Mouse (Mus musculus) liver, embryonic 16.5 days (tissue): Measurements from ENCODE around the gene H2-T3. TPM values are rescaled to one million over a fixed set of nuclear protein-coding genes. Genes with fewer than 3 reads are reported as not detected.
"Not testable (repeated sequence)": the region's sequence is repeated elsewhere in the genome, so short reads cannot be mapped to it uniquely, and the experiment has no call there.

ENCODE experiments used
- ATAC-seq: fragments of 200-750 bp; cut with Nextera tagmentation; 2 replicates; pipeline ENCODE4 v1.8.0; 2017; ENCODE audit warnings: low read depth, mild to moderate bottlenecking, moderate number of reproducible peaks, moderate library complexity
- H3K27ac ChIP-seq: fragments of 300-500 bp; sonication (generic); 2 replicates; pipeline ENCODE4 v1.5.1; 2014; ENCODE audit warnings: mild to moderate bottlenecking, low read length
- H3K27me3 ChIP-seq: fragments of 300-500 bp; sonication (generic); 2 replicates; pipeline ENCODE4 v1.6.1; 2014; ENCODE audit warnings: low read depth, low read length, mixed read lengths; ENCODE audit not compliant: control insufficient read depth, insufficient read depth
- H3K36me3 ChIP-seq: fragments of 300-500 bp; sonication (generic); 2 replicates; pipeline ENCODE4 v1.6.1; 2014; ENCODE audit warnings: mild to moderate bottlenecking; ENCODE audit not compliant: control insufficient read depth, insufficient read depth
- H3K4me1 ChIP-seq: fragments of 300-500 bp; sonication (generic); 2 replicates; pipeline ENCODE4 v1.6.1; 2014; ENCODE audit warnings: low read depth, low read length, mixed read lengths; ENCODE audit not compliant: control insufficient read depth
- H3K4me2 ChIP-seq: fragments of 300-500 bp; sonication (generic); 2 replicates; pipeline ENCODE4 v1.6.1; 2014; ENCODE audit warnings: low read depth, low read length, mixed read lengths
- H3K4me3 ChIP-seq: fragments of 300-500 bp; sonication (generic); 2 replicates; pipeline ENCODE4 v1.5.1; 2014; ENCODE audit warnings: low read depth, mild to moderate bottlenecking, low read length
- H3K9ac ChIP-seq: fragments of 300-500 bp; sonication (generic); 2 replicates; pipeline ENCODE4 v1.6.1; 2014; ENCODE audit warnings: low read depth, low read length
- H3K9me3 ChIP-seq: fragments of 300-500 bp; sonication (generic); replicated peaks from 2 replicates; pipeline ENCODE4 v1.6.1; 2016; ENCODE audit warnings: low read length; ENCODE audit not compliant: control insufficient read depth
- WGBS: fragments of 180-500 bp; shearing (Covaris S2); extraction: QIAGEN DNeasy Blood & Tissue Kit; methylation state at CpG from one replicate; pipeline ENCODE4 v1.1.7; 2014; ENCODE audit not compliant: insufficient replicate concordance; 5-methylcytosine and 5-hydroxymethylcytosine counted together
- polyA plus RNA-seq: library from polyadenylated mRNA; unstranded; fragments of >200 nt; fragmentation: Nextera tagmentation; extraction: Ambion mirVana; gene quantifications from 2 replicates; pipeline ENCODE4 v1.2.1, GENCODE M21; 2015

H2-T3 gene
- polyA plus RNA-seq, 1 experiment from 2014 or later, result 0.19 TPM

GRCm38 (mm10) chr17:36192371-36192770, 2.3 kb upstream of the H2-T3 start:
- Histone ChIP-seq H3K27me3 (peaks cover 6% of the 10 kb centered on the region), H3K4me3 (no peak overlapping the region)
- 40% methylated on average over 2 of the region's 2 CpGs for WGBS

GRCm38 (mm10) chr17:36189491-36190168, 457 bp downstream of the H2-T3 start:
- H3K9ac ChIP-seq, result no peak overlapping the region
- no peak overlapping the region for H3K4me2 ChIP-seq
- H3K9me3 ChIP-seq, result no peaks in the 10 kb centered on the region
- H3K4me1 ChIP-seq, result no peaks in the 10 kb centered on the region
- WGBS, result 30% methylated on average over 18 of the region's 18 CpGs
- H3K27ac ChIP-seq, result no peak overlapping the region
- peaks cover 8% of the 10 kb centered on the region for H3K27me3 ChIP-seq
- H3K36me3 ChIP-seq, result no peaks in the 10 kb centered on the region
- no peak overlapping the region for H3K4me3 ChIP-seq
- ATAC-seq, result no peak

More at GRCm38 (mm10) chr17:36192371-36192770, 2.3 kb upstream of the H2-T3 start:
- no peaks in the 10 kb centered on the region for H3K9me3 ChIP-seq
- no peak overlapping the region for H3K9ac ChIP-seq
- no peak overlapping the region for H3K4me2 ChIP-seq
- no peaks in the 10 kb centered on the region for H3K4me1 ChIP-seq
- no peak for ATAC-seq
- H3K27ac ChIP-seq, result no peak overlapping the region
- no peaks in the 10 kb centered on the region for H3K36me3 ChIP-seq

GRCm38 (mm10) chr17:36187540-36187939, 2.5 kb downstream of the H2-T3 start:
- Histone ChIP-seq H3K27me3 (peaks cover 8% of the 10 kb centered on the region), H3K4me3 (no peak overlapping the region), H3K36me3 (no peaks in the 10 kb centered on the region), H3K4me1 (no peaks in the 10 kb centered on the region), H3K4me2 (no peak overlapping the region), H3K9me3 (no peaks in the 10 kb centered on the region), H3K9ac (no peak overlapping the region), H3K27ac (no peak overlapping the region)
- ATAC-seq, result no peak
- WGBS, result 33% methylated on average over 3 of the region's 3 CpGs

- no peak overlapping the region for H3K4me2 ChIP-seq
- no peaks in the 10 kb centered on the region for H3K36me3 ChIP-seq
- H3K9me3 ChIP-seq, result no peaks in the 10 kb centered on the region
- no peak for ATAC-seq
- H3K4me3 ChIP-seq, result no peak overlapping the region
- no peak overlapping the region for H3K9ac ChIP-seq
- no peak overlapping the region for H3K27ac ChIP-seq
- WGBS, result 54% methylated on average over 12 of the region's 12 CpGs
- peaks cover 17% of the 10 kb centered on the region for H3K27me3 ChIP-seq
- H3K4me1 ChIP-seq, result no peaks in the 10 kb centered on the region
Observed at GRCm38 (mm10) chr17:36182212-36182611, 7.9 kb downstream of the H2-T3 start.

- H3K4me1 ChIP-seq, ATAC-seq, H3K4me3 ChIP-seq, H3K9me3 ChIP-seq, H3K27ac ChIP-seq, H3K9ac ChIP-seq, H3K4me2 ChIP-seq, H3K36me3 ChIP-seq: not testable (repeated sequence)
- WGBS, result 13% methylated on average over 10 of the region's 10 CpGs
- peaks cover 14% of the 10 kb centered on the region for H3K27me3 ChIP-seq
Observed at GRCm38 (mm10) chr17:36179446-36179845, 10.6 kb downstream of the H2-T3 start.

- Histone ChIP-seq H3K4me2 (peak overlapping the region; percentile 20; the same call in 1 of the 2 replicates), H3K27me3 (peaks cover 14% of the 10 kb centered on the region), H3K4me3 (peak overlapping the region; percentile 8; the same call in 1 of the 2 replicates)
- WGBS, result under 1% methylated on average over 40 of the region's 40 CpGs
- not testable (repeated sequence) for H3K9me3 ChIP-seq, ATAC-seq, H3K4me1 ChIP-seq, H3K9ac ChIP-seq, H3K27ac ChIP-seq, H3K36me3 ChIP-seq
Observed at GRCm38 (mm10) chr17:36178938-36179337, 11.1 kb downstream of the H2-T3 start.

- not testable (repeated sequence) for ATAC-seq, H3K4me1 ChIP-seq
- no CpG with 5 or more reads among the region's 2 CpGs for WGBS
Observed at GRCm38 (mm10) chr17:36176132-36176531, 14.0 kb downstream of the H2-T3 start.

GRCm38 (mm10) chr17:36170287-36170814, 19.7 kb downstream of the H2-T3 start:
- Histone ChIP-seq H3K27ac (no peak overlapping the region), H3K9ac (no peak overlapping the region), H3K27me3 (peaks cover 38% of the 10 kb centered on the region), H3K9me3 (no peaks in the 10 kb centered on the region), H3K4me3 (no peak overlapping the region), H3K4me2 (no peak overlapping the region), H3K4me1 (no peaks in the 10 kb centered on the region), H3K36me3 (no peaks in the 10 kb centered on the region)
- 12% methylated on average over 1 of the region's 1 CpGs for WGBS
- ATAC-seq, result no peak

More at GRCm38 (mm10) chr17:36176132-36176531, 14.0 kb downstream of the H2-T3 start:
- not testable (repeated sequence) for H3K4me3 ChIP-seq, H3K36me3 ChIP-seq, H3K9me3 ChIP-seq, H3K4me2 ChIP-seq, H3K9ac ChIP-seq, H3K27ac ChIP-seq
- H3K27me3 ChIP-seq, result peaks cover 10% of the 10 kb centered on the region

- H3K27me3 ChIP-seq, result peaks cover 44% of the 10 kb centered on the region
- no peak overlapping the region for H3K4me2 ChIP-seq
- no peak overlapping the region for H3K27ac ChIP-seq
- no peaks in the 10 kb centered on the region for H3K4me1 ChIP-seq
- H3K9me3 ChIP-seq, result no peaks in the 10 kb centered on the region
- H3K9ac ChIP-seq, result no peak overlapping the region
- no peak for ATAC-seq
- H3K36me3 ChIP-seq, result no peaks in the 10 kb centered on the region
- H3K4me3 ChIP-seq, result no peak overlapping the region
Observed at GRCm38 (mm10) chr17:36169753-36170152, 20.3 kb downstream of the H2-T3 start.
